Mouse (Mus musculus) small intestine, adult 2 months (tissue): ENCODE measurements around the gene Cphx1.
"Not testable (repeated sequence)": the region's sequence is repeated elsewhere in the genome, so short reads cannot be mapped to it uniquely, and the experiment has no call there.

Experiments used
- CTCF ChIP-seq: fragments of 200-500 bp; IDR thresholded peaks from 2 replicates; pipeline ENCODE4 v1.5.1; 2012; ENCODE audit warnings: low read depth, mild to moderate bottlenecking, control low read depth, inconsistent platforms, low read length, moderate library complexity, mixed read lengths; ENCODE audit not compliant: insufficient replicate concordance, insufficient read length; ENCODE audit errors: extremely low read depth
- POLR2A ChIP-seq: fragments of 200-500 bp; IDR thresholded peaks from 2 replicates; pipeline ENCODE4 v1.6.1; 2012; ENCODE audit warnings: low read depth, mild to moderate bottlenecking, control low read depth, inconsistent platforms, low read length, moderate library complexity

DNA sequence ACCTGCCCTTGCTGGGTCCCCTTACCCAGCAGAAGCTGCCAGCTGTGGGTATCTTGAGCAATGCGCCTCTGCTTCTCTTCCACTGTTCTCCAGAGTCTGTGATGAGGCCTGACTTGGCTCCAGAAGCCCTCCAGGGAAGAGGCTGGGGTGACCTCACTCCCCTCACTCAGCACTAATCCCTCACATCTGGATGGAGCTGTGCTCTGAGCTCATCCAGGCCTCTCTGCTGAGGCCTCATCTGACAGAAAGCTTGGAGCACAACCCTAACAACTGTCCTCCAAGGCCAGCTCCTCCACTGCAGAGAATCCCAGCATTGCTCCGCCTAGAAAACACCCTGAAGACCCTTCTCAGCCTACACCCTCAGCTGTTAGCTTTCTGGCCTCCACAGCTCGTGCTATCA lies 43.5 kb upstream of the Cphx1 start:
- not testable (repeated sequence) for TF ChIP-seq POLR2A, CTCF
